Mouse (Mus musculus) testis, adult 2 months (tissue): ENCODE results near the gene Zdhhc14.

Source experiments
- CTCF ChIP-seq: fragments of 200-500 bp; IDR thresholded peaks from 2 replicates; pipeline ENCODE4 v1.5.1; 2012; ENCODE audit warnings: low read depth, mild to moderate bottlenecking, inconsistent platforms, low read length, moderate library complexity; ENCODE audit not compliant: control insufficient read depth, insufficient read depth, insufficient replicate concordance
- POLR2A ChIP-seq: fragments of 200-500 bp; IDR thresholded peaks from 2 replicates; pipeline ENCODE4 v1.6.1; 2012; ENCODE audit warnings: low read depth, mild to moderate bottlenecking, inconsistent platforms, low read length, moderate library complexity; ENCODE audit not compliant: control insufficient read depth

DNA sequence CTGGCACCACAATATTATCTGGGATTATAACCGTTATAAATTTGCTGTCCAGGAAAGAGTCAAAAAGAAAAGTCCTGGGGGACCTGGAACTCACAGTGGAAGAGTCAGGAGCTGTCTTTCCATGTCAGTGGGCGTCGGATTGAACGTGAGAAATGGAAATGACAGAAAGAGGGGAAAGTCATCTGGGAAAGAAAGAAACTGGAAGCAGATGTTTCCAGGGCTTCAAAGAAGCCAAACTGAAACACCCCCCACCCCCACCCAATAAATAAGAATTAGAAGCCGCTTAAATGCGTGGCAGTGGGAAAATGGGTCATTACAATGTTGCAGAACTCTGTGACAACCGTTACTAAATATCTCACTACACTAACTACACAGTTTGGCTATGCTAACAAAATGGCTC, 176.6 kb downstream of the Zdhhc14 start:
- TF ChIP-seq CTCF (no peak), POLR2A (no peak)
